Mouse (Mus musculus) urinary bladder, postnatal 14 days (tissue): Measurements from ENCODE around the gene Rraga.

ENCODE experiments used
- DNase-seq: peaks from one replicate; pipeline ENCODE4 v3.0.0; 2021; ENCODE audit warnings: low spot score

Rraga gene

GRCm38 (mm10) chr4:86575283-86575983, at the start of gene Rraga:
Gene Rraga, plus strand, starts transcription at chr4:86575668.
- peak; percentile 98 for DNase-seq

GRCm38 (mm10) chr4:86527162-86528136, 48.0 kb upstream of the Rraga start:
- DNase-seq: peak; percentile 28

GRCm38 (mm10) chr4:86529161-86529560, 46.3 kb upstream of the Rraga start:
- no peak for DNase-seq

GRCm38 (mm10) chr4:86533406-86534090, 41.9 kb upstream of the Rraga start:
- no peak for DNase-seq

- no peak for DNase-seq
These were observed 41.4 kb upstream of the Rraga start for GRCm38 (mm10) chr4:86534091-86534481.

- DNase-seq: peak; percentile 19
These were observed 37.5 kb upstream of the Rraga start for GRCm38 (mm10) chr4:86537972-86538371.

- DNase-seq: no peak
These were observed 36.5 kb upstream of the Rraga start for GRCm38 (mm10) chr4:86538936-86539335.

GRCm38 (mm10) chr4:86541573-86541972, 33.9 kb upstream of the Rraga start:
- DNase-seq: no peak

GRCm38 (mm10) chr4:86543999-86544398, 31.5 kb upstream of the Rraga start:
- DNase-seq: no peak

GRCm38 (mm10) chr4:86545615-86546014, 29.9 kb upstream of the Rraga start:
- DNase-seq: no peak

- DNase-seq: no peak
These were observed 27.1 kb upstream of the Rraga start for GRCm38 (mm10) chr4:86548332-86548731.

GRCm38 (mm10) chr4:86555035-86555707, 20.3 kb upstream of the Rraga start:
- no peak for DNase-seq

- no peak for DNase-seq
These were observed 18.1 kb upstream of the Rraga start for GRCm38 (mm10) chr4:86557371-86557770.

GRCm38 (mm10) chr4:86558228-86558627, 17.2 kb upstream of the Rraga start, which contains the start of gene Saxo1:
Gene Saxo1, minus strand, starts transcription at chr4:86558328.
- no peak for DNase-seq

GRCm38 (mm10) chr4:86559006-86559405, 16.5 kb upstream of the Rraga start:
- DNase-seq: no peak

GRCm38 (mm10) chr4:86561061-86561460, 14.4 kb upstream of the Rraga start:
- DNase-seq: no peak

GRCm38 (mm10) chr4:86574939-86575282, 557 bp upstream of the Rraga start:
- no peak for DNase-seq

- DNase-seq: peak; percentile 9
These were observed 663 bp downstream of the Rraga start for GRCm38 (mm10) chr4:86576120-86576541.

GRCm38 (mm10) chr4:86576630-86577225, 1.3 kb downstream of the Rraga start:
- no peak for DNase-seq

GRCm38 (mm10) chr4:86580056-86580455, 4.6 kb downstream of the Rraga start:
- no peak for DNase-seq

GRCm38 (mm10) chr4:86580591-86580990, 5.1 kb downstream of the Rraga start:
- no peak for DNase-seq
